In the genomic region with DNA sequence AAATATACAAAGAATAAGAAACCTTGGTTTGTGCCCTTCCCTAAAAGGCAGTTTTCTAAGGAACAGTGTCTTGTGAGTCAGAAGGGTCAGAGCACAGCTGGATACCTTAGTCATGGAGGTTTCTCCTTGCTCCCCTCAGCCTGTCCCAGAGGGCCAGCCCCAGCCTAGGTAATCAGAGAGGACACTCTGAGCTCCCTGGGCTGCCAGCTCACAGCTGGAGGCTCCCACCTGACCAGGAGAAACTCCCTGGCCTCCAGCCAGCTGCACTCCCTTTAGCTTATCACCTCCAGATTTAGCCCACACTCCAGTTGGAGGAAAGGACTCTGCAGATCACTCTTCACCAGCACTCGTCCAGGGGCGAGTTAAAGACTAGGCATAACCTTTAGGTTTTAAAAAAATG, we compare ENCODE assay signal across 11 mouse cellular contexts. TPM values are rescaled to one million over a fixed set of nuclear protein-coding genes. Genes with fewer than 3 reads are reported as not detected.
DNase-seq lines count a peak whose midpoint lies in the region.
"Had no signal": no experiment of that assay in that cellular context is flagged by ENCODE, and none has a peak within 500 bp of the region (broad histone marks: within the 10 kb centered on the region; RNA-seq: fewer than 3 reads in every experiment).

No protein-coding gene starts in this region.

- 57% methylated on average over 2 of the region's 2 CpGs for WGBS in midbrain, embryonic 10.5 days

- no peaks in the 10 kb centered on the region for H3K9me3 ChIP-seq in midbrain, embryonic 10.5 days (replicated peaks)
- H3K9me3 ChIP-seq: limb, embryonic 13.5 days; midbrain, embryonic 13.5 days had no signal

- no peak overlapping the region for H3K27ac ChIP-seq in midbrain, embryonic 10.5 days (replicated peaks)
- H3K27ac ChIP-seq: limb, embryonic 13.5 days; midbrain, embryonic 13.5 days had no signal

- H3K4me3 ChIP-seq in midbrain, embryonic 10.5 days = no peak overlapping the region
- H3K4me3 ChIP-seq: limb, embryonic 13.5 days; midbrain, embryonic 13.5 days had no signal

- H3K36me3 ChIP-seq in midbrain, embryonic 10.5 days = no peaks in the 10 kb centered on the region
- H3K36me3 ChIP-seq: limb, embryonic 13.5 days; midbrain, embryonic 13.5 days had no signal

- H3K27me3 ChIP-seq in midbrain, embryonic 10.5 days (ENCODE audit: low read depth, poor library complexity, severe bottlenecking) = peaks cover 38% of the 10 kb centered on the region
- H3K27me3 ChIP-seq: limb, embryonic 13.5 days had no signal

- DNase-seq in adrenal gland, postnatal 14 days = peak; percentile 46
- DNase-seq in adrenal gland, postnatal 10 days = no peak
- DNase-seq in cerebellum, adult 18-20 months = peak; percentile 60 to 70
- peak; percentile 69 to 76 for DNase-seq in heart, adult 9 months (ENCODE audit: low spot score in 2 of 2)
- DNase-seq in lung, postnatal 36 days = peak; percentile 61
- no peak for DNase-seq in midbrain, embryonic 10.5 days (ENCODE audit: low spot score)
- DNase-seq in liver = no peak
- no peak for DNase-seq in T-cell, adult 2 months (ENCODE audit: low spot score)
- DNase-seq: right cerebral cortex, postnatal 14 days had no signal

- peaks cover 20% of the 10 kb centered on the region for H3K4me1 ChIP-seq in midbrain, embryonic 10.5 days

RNA-seq across cellular contexts. Expression of gene Bhlhe41, which starts 14.6 kb away (rescaled TPM):
- 4.5 and 4.6 TPM in 2 replicates for total RNA-seq in adrenal gland, postnatal 14 days (2021)
- total RNA-seq in adrenal gland, postnatal 10 days (2021) = 1 to 10 TPM; 3.7 to 5.6 TPM
- polyA plus RNA-seq in midbrain, embryonic 10.5 days (2016; fragmentation: Nextera tagmentation; extraction: Ambion mirVana) = 1.7 and 2.3 TPM in 2 replicates

Comparison
In these comparisons a context has a peak if more than half of its experiments do, and no peak if none do; other contexts are left out.
1. DNase-seq: peak in adrenal gland, postnatal 14 days (single experiment), cerebellum, adult 18-20 months (2 of 2), heart, adult 9 months (2 of 2) and lung, postnatal 36 days (single experiment); none in adrenal gland, postnatal 10 days (single experiment), midbrain, embryonic 10.5 days (single experiment), liver (single experiment) and T-cell, adult 2 months (single experiment).